Mouse (Mus musculus) myocyte (in vitro differentiated cells): Measurements from ENCODE around the gene Gm8765.
"Not testable (repeated sequence)": the region's sequence is repeated elsewhere in the genome, so short reads cannot be mapped to it uniquely, and the experiment has no call there.

ENCODE experiments used
- MYOG ChIP-seq, 3 experiments: IDR thresholded peaks; one replicate each; pipeline ENCODE4 v1.6.1; 2011; ENCODE audit warnings: control low read depth in 2 of 3, low read depth in 2 of 3, mild to moderate bottlenecking in 2 of 3; ENCODE audit not compliant: insufficient read length in 2 of 3, control insufficient read depth in 1 of 3, insufficient read depth in 1 of 3
- POLR2A ChIP-seq: IDR thresholded peaks from one replicate; pipeline ENCODE4 v1.6.1; 2011; ENCODE audit warnings: low read depth, mild to moderate bottlenecking, control low read depth, moderate library complexity; ENCODE audit not compliant: insufficient read length

- TF ChIP-seq MYOG (IDR thresholded peaks at IDR 0.05; ENCODE audit: control insufficient read depth in 1 of 3, insufficient read depth in 1 of 3, insufficient read length in 2 of 3, low read depth in 2 of 3); POLR2A: not testable (repeated sequence)
Measured at GRCm38 (mm10) chr13:50648771-50649170, 49.3 kb upstream of the Gm8765 start.
